Mouse (Mus musculus): ENCODE data around the gene Eda.
"Not testable (repeated sequence)": the region's sequence is repeated elsewhere in the genome, so short reads cannot be mapped to it uniquely, and the experiment has no call there.

Eda gene

GRCm38 (mm10) chrX:100409245-100409644 is 433.8 kb downstream of the Eda start:
- DNase-seq (ENCODE audit: low spot score), result no peak

- no peak for DNase-seq (ENCODE audit: low spot score)
Measured at GRCm38 (mm10) chrX:100428693-100429092, 453.3 kb downstream of the Eda start, which contains the start of gene Otud6a. Gene Otud6a (plus strand): TSS chrX:100429013.

DNA sequence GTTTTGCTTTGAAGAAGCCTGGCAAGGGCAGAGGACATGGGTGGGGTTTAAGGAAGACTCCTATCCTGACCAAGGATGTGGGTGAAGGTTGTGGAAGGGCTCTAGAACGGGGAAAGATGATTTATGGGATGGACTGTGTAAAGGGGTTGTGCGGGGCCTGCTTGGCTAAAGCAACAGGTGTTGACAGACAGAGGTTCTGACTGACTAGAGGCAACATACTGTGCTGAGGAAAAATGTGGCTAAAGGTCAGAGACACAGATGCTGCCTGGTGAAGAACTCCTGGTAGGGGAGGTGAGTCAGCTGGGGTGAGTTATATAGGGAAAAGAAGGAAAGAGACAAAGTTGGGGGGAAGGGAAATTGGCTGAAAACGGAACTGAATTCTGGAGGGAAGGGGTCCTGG is 456.9 kb downstream of the Eda start:
- no peak for DNase-seq (ENCODE audit: low spot score)

- not testable (repeated sequence) for DNase-seq (ENCODE audit: low spot score)
Measured at GRCm38 (mm10) chrX:100442617-100443016, 467.2 kb downstream of the Eda start, which contains the start of gene Awat2. Gene Awat2 (minus strand): TSS chrX:100442717.

DNA sequence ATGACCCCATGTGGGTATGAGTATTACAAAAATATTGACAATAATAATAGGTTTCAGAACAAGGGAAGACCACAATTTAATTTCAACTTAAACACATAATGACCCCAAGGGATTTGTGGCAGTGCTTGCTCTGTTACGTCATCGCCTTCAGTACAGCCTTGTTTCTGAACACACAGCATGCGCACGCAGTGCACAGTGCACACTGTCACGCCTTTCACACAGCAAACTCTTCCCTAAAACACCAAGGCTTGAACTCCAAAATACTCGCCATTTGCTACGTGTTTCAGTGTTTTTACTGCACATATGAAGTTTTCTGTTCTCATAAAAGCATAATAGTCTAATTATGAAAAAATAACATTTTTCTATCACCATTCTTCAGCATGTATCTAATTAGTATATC is 468.1 kb downstream of the Eda start:
- DNase-seq (ENCODE audit: low spot score), result no peak
